Mouse (Mus musculus) embryonic facial prominence, embryonic 11.5 days (tissue): ENCODE results near the gene Cd40. TPM values are rescaled to one million over a fixed set of nuclear protein-coding genes. Genes with fewer than 3 reads are reported as not detected.

Experiments
- ATAC-seq: fragments of 200-750 bp; cut with Nextera tagmentation; replicated peaks from 2 replicates; pipeline ENCODE4 v1.8.0; 2017; ENCODE audit warnings: low read depth; ENCODE audit not compliant: insufficient number of reproducible peaks, low FRiP score, low TSS enrichment
- DNase-seq: peaks from one replicate; pipeline ENCODE4 v3.0.0-alpha.2; 2015; ENCODE audit warnings: low spot score
- H3K27ac ChIP-seq: fragments of 300-500 bp; sonication (generic); replicated peaks from 2 replicates; pipeline ENCODE4 v1.5.1; 2014; ENCODE audit warnings: mild to moderate bottlenecking, low read depth, low read length, control low read depth
- H3K27me3 ChIP-seq: fragments of 300-500 bp; sonication (generic); 2 replicates; pipeline ENCODE4 v1.6.1; 2014; ENCODE audit warnings: mild to moderate bottlenecking, low read length, moderate library complexity, mixed read lengths; ENCODE audit not compliant: control insufficient read depth, insufficient read depth
- H3K36me3 ChIP-seq: fragments of 300-500 bp; sonication (generic); replicated peaks from 2 replicates; pipeline ENCODE4 v1.6.1; 2014; ENCODE audit warnings: low read depth, mild to moderate bottlenecking, low read length, moderate library complexity, mixed read lengths; ENCODE audit not compliant: control insufficient read depth, insufficient read depth
- H3K4me1 ChIP-seq: fragments of 300-500 bp; sonication (generic); 2 replicates; pipeline ENCODE4 v1.6.1; 2014; ENCODE audit warnings: low read length, mixed read lengths; ENCODE audit not compliant: control insufficient read depth, insufficient read depth
- H3K4me2 ChIP-seq: fragments of 300-500 bp; sonication (generic); 2 replicates; pipeline ENCODE4 v1.6.1; 2014; ENCODE audit warnings: low read depth, mild to moderate bottlenecking, control low read depth, low read length, moderate library complexity
- H3K4me3 ChIP-seq: fragments of 300-500 bp; sonication (generic); 2 replicates; pipeline ENCODE4 v1.5.1; 2014; ENCODE audit warnings: low read depth, low read length, control low read depth
- H3K9ac ChIP-seq: fragments of 300-500 bp; sonication (generic); replicated peaks from 2 replicates; pipeline ENCODE4 v1.6.1; 2014; ENCODE audit warnings: mild to moderate bottlenecking, control low read depth, low read length
- H3K9me3 ChIP-seq: fragments of 300-500 bp; sonication (generic); replicated peaks from 2 replicates; pipeline ENCODE4 v1.6.1; 2016; ENCODE audit warnings: mild to moderate bottlenecking, low read length, inconsistent platforms, mixed read lengths; ENCODE audit not compliant: control insufficient read depth
- WGBS: fragments of 180-500 bp; shearing (Covaris S2); extraction: QIAGEN DNeasy Blood & Tissue Kit; methylation state at CpG from one replicate; pipeline ENCODE4 v1.1.7; 2014; 5-methylcytosine and 5-hydroxymethylcytosine counted together
- polyA plus RNA-seq: library from polyadenylated mRNA; unstranded; fragments of >200 nt; fragmentation: Nextera tagmentation; extraction: Ambion mirVana; gene quantifications from 2 replicates; pipeline ENCODE4 v1.2.1, GENCODE M21; 2014

Cd40 gene
- polyA plus RNA-seq, 1 experiment from 2014 or later = 5.3 TPM

DNA sequence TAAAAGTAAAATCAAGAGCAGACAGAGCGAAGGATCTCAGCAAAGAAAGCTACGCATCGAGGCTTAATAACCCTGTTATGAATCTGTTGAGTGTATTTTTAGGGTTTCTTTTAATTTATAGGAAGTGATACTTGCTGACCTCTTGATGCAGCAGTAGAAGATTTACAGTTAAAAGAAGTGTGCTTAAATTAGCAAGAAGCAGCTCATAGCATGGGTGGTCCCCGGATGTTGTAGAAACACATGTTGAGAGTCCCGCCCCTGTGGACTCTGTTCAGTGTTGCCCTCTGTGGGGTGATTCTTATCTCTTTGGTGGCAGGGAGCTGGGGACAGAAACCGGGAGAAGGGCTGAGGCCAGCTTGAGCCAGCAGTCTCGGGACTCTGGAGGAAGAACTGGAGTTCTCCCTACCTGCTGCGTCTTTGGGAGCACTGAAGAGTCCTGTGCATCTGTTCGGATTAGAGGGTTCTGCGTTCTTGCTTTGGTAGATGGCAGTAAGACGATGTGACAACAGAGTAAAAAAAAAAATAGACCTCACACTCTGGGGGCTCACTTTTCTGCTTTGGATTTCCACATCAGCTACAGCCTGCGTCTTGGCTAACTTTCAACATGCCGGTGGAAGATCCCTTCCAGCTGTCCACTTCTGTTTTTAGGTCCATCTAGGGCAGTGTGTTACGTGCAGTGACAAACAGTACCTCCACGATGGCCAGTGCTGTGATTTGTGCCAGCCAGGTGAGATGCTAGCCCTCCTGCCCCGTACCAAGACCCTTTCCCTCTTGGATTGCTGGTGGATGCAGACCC, 6.4 kb downstream of the Cd40 start:
- H3K27me3 ChIP-seq = no peaks in the 10 kb centered on the region
- H3K4me1 ChIP-seq = no peaks in the 10 kb centered on the region
- no peak overlapping the region for H3K27ac ChIP-seq
- H3K4me2 ChIP-seq = no peak overlapping the region
- ATAC-seq (no peak), DNase-seq (no peak)
- WGBS = 81% methylated on average over 16 of the region's 16 CpGs
- no peaks in the 10 kb centered on the region for H3K36me3 ChIP-seq
- no peak overlapping the region for H3K9ac ChIP-seq
- no peaks in the 10 kb centered on the region for H3K9me3 ChIP-seq
- H3K4me3 ChIP-seq = no peak overlapping the region

DNA sequence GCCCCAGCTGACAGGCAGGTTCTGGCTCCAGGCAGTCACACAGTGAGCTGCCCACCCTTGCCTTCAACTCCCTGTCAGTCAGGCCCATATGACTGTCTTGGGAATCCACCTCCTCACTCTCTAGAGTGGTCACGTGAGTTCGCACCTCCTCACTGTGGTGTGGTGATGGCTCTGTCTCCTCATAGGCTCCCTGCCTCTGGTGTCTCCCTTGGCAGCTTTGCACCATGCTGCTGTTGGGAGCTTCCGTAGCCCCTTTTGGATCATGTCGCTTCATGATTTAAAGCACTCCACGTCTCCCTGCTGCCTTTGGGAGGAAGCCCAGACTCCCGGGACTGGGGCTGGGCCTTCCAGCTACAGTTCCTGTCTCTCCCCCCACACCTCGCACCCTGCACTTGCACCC, 9.1 kb downstream of the Cd40 start:
- Histone ChIP-seq H3K4me3 (no peak overlapping the region), H3K27ac (no peak overlapping the region), H3K4me2 (no peak overlapping the region), H3K9ac (no peak overlapping the region), H3K27me3 (no peaks in the 10 kb centered on the region), H3K4me1 (no peaks in the 10 kb centered on the region), H3K36me3 (no peaks in the 10 kb centered on the region), H3K9me3 (no peaks in the 10 kb centered on the region)
- 70% methylated on average over 7 of the region's 7 CpGs for WGBS
- DNase-seq (no peak), ATAC-seq (no peak)

DNA sequence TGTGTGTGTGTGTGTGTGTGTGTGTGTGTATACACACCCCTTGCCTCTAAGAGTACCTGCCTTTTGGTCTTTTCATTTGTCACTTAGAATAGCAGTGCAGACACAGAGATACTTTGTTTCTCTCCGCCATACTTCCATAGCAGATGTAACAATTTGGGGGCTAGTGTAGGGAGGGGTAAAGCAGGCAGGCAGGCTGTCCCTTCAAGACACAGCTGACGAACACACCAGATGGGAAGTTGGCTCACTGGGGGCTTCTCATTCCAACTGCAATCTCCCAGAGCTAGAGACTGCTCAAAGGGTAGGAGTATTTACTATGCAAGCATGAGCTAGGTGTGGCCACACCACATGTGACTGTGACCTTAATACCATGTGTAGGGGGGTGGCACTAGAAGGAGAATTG, 13.4 kb downstream of the Cd40 start:
- Histone ChIP-seq H3K4me2 (no peak overlapping the region), H3K4me1 (no peaks in the 10 kb centered on the region; the same call in 1 of the 2 replicates), H3K27me3 (peaks cover 2% of the 10 kb centered on the region), H3K4me3 (no peak overlapping the region), H3K9me3 (no peaks in the 10 kb centered on the region), H3K9ac (no peak overlapping the region), H3K27ac (no peak overlapping the region), H3K36me3 (no peaks in the 10 kb centered on the region)
- WGBS = 86% methylated on average over 2 of the region's 2 CpGs
- ATAC-seq (no peak), DNase-seq (no peak)

DNA sequence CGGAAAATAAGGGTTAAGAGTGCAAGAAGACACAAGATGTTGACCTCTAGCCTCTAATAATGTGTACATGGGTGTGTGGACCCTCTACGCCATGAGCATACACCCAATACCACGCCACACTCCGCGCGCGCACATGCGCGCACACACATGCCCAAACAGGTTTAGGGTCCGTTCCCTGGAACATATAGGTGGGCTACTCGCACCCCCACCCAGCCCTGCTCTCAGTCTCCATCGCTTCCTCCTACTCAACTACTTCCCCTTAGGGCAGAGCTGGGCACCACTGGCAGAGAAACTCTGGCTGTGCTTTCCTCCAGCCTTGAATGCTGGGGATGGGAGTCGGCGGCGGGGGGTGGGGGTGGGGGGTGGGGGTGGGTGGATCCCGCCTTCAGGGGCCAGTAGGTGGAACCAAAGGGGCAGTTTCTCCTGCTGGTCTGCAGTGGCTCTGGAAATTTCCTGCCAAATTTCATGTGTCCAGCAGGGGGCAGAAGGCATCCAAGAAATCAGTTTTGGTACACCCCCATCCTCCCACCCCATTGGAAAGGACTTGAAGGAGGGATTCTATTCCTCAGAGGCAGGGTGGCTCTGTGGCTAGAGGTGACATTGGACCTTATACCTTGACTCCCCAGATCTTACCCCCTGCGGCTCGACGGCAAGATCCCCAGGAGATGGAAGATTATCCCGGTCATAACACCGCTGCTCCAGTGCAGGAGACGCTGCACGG, 14.8 kb downstream of the Cd40 start:
- Histone ChIP-seq H3K9me3 (no peaks in the 10 kb centered on the region), H3K4me2 (peak overlapping the region; percentile 21; the same call in 1 of the 2 replicates), H3K4me3 (no peak overlapping the region), H3K4me1 (no peaks in the 10 kb centered on the region; the same call in 1 of the 2 replicates), H3K9ac (no peak overlapping the region), H3K36me3 (no peaks in the 10 kb centered on the region), H3K27me3 (peaks cover 4% of the 10 kb centered on the region), H3K27ac (no peak overlapping the region)
- ATAC-seq (0 out of 2 replicates have a peak, but pooled peaks have one; percentile 29), DNase-seq (peak; percentile 80)
- WGBS = 19% methylated on average over 23 of the region's 23 CpGs

DNA sequence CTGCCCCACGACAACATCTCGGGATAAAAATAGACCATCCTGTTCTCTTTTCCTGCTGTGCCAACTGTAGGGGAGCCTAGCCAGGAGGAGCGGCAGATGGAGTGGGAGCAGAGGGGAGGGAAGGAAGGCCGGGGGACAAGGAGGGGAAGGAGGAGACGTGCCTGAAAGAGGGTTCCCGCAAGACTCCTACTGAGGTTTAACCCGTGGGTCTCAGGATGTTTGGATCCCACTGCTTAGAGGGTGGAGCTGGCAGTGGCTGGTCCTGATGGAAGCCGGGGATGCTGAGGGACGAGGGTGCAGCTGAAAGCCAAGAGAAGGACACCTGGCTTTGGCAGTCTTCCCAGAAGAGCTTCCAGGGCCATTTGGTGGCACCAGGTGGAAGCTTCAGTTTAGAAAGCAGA, 18.0 kb downstream of the Cd40 start:
- H3K27me3 ChIP-seq = peaks cover 25% of the 10 kb centered on the region
- no peak overlapping the region for H3K4me3 ChIP-seq
- H3K4me1 ChIP-seq = no peaks in the 10 kb centered on the region; the same call in 1 of the 2 replicates
- no peak overlapping the region for H3K4me2 ChIP-seq
- DNase-seq (no peak), ATAC-seq (no peak)
- no peak overlapping the region for H3K9ac ChIP-seq
- H3K36me3 ChIP-seq = no peaks in the 10 kb centered on the region
- no peak overlapping the region for H3K27ac ChIP-seq
- WGBS = 23% methylated on average over 9 of the region's 9 CpGs
- H3K9me3 ChIP-seq = no peaks in the 10 kb centered on the region

DNA sequence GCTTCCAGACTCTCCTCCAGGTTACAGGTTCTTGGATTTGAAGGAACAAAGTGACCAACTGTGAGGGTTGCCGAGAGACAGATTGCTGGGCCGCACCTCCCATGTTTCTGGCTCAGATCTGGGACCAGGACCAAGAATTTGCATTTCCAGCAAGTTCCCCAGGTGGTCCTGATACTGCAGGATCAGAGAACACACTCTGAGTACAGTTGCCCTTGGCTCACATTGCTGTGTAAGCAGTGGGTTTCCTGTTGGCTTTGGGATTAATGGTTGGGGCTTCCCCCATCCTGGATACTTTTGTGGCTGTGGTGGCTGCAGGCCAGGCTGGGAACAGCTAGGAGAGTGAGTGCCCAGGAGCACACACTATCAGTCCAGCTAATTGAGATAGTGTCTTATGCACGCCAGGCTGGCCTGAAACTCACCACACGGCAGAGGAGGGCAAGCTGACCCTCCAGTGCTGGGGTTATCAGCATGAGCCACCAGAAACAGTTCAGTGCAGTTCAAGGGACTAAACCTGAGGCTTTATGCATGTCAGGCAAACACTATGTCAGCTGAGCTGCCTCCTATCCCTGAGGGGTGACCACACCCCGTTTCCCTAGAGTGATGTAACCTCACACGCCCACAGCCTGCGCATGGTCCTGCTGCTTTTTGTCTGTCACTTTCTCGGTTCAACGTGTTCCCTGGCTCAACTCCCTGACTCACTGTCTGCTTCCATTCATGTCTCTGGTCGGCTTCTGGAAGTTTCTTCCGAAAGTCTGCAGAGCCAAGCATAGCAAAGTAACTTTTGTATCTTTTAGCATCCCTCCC, 18.9 kb downstream of the Cd40 start:
- H3K27me3 ChIP-seq = peaks cover 33% of the 10 kb centered on the region
- no peaks in the 10 kb centered on the region for H3K36me3 ChIP-seq
- no peak overlapping the region for H3K4me2 ChIP-seq
- H3K4me1 ChIP-seq = no peaks in the 10 kb centered on the region; the same call in 1 of the 2 replicates
- no peaks in the 10 kb centered on the region for H3K9me3 ChIP-seq
- DNase-seq = no peak
- ATAC-seq = no peak
- H3K27ac ChIP-seq = no peak overlapping the region
- H3K9ac ChIP-seq = no peak overlapping the region
- H3K4me3 ChIP-seq = no peak overlapping the region
- WGBS = 54% methylated on average over 11 of the region's 11 CpGs

- no peak overlapping the region for H3K4me3 ChIP-seq
- H3K9me3 ChIP-seq = no peaks in the 10 kb centered on the region
- no peak overlapping the region for H3K27ac ChIP-seq
- H3K4me2 ChIP-seq = no peak overlapping the region
- ATAC-seq = no peak
- whole genome bisulfite sequencing = 40% methylated on average over 2 of the region's 2 CpGs
- H3K36me3 ChIP-seq = no peaks in the 10 kb centered on the region
- H3K4me1 ChIP-seq = no peaks in the 10 kb centered on the region; the same call in 1 of the 2 replicates
- no peak overlapping the region for H3K9ac ChIP-seq
- DNase-seq = peak; percentile 86
- peaks cover 34% of the 10 kb centered on the region for H3K27me3 ChIP-seq
Measured at GRCm38 (mm10) chr2:165074937-165075336, 19.5 kb downstream of the Cd40 start.
